Mouse (Mus musculus): Measurements from ENCODE around the gene Cnih2.

- TF ChIP-seq POLR2A (IDR thresholded peaks at IDR 0.05; ENCODE audit: control insufficient read depth, low read depth, low read length) (no peak), CTCF (IDR thresholded peaks at IDR 0.05; ENCODE audit: control insufficient read depth, insufficient read depth, insufficient replicate concordance, low read depth, low read length) (no peak)
Observed at GRCm38 (mm10) chr19:5079279-5079678, 19.0 kb downstream of the Cnih2 start.

Measured in testis, adult 2 months (tissue).